Mouse (Mus musculus) stomach, embryonic 16.5 days (tissue): ENCODE results near the gene Rbms1. TPM values are rescaled to one million over a fixed set of nuclear protein-coding genes. Genes with fewer than 3 reads are reported as not detected.

Source experiments
- ATAC-seq: fragments of 200-750 bp; cut with Nextera tagmentation; 2 replicates; pipeline ENCODE4 v1.8.0; 2017; ENCODE audit warnings: moderate number of reproducible peaks, moderate TSS enrichment; ENCODE audit not compliant: insufficient read depth, low FRiP score
- H3K27ac ChIP-seq: fragments of 300-500 bp; sonication (generic); 2 replicates; pipeline ENCODE4 v1.5.1; 2014; ENCODE audit warnings: low read length
- H3K27me3 ChIP-seq: fragments of 300-500 bp; sonication (generic); 2 replicates; pipeline ENCODE4 v1.6.1; 2014; ENCODE audit warnings: low read length, control low read depth, mixed read lengths; ENCODE audit not compliant: control insufficient read depth, insufficient read depth
- H3K36me3 ChIP-seq: fragments of 300-500 bp; sonication (generic); 2 replicates; pipeline ENCODE4 v1.6.1; 2014; ENCODE audit warnings: low read length; ENCODE audit not compliant: control insufficient read depth, insufficient read depth
- H3K4me1 ChIP-seq: fragments of 300-500 bp; sonication (generic); 2 replicates; pipeline ENCODE4 v1.6.1; 2014; ENCODE audit warnings: low read length, control low read depth, mixed read lengths; ENCODE audit not compliant: control insufficient read depth, insufficient read depth
- H3K4me2 ChIP-seq: fragments of 300-500 bp; sonication (generic); 2 replicates; pipeline ENCODE4 v1.6.1; 2014; ENCODE audit warnings: low read depth, low read length, mixed read lengths
- H3K4me3 ChIP-seq: fragments of 300-500 bp; sonication (generic); replicated peaks from 2 replicates; pipeline ENCODE4 v1.5.1; 2014; ENCODE audit warnings: mild to moderate bottlenecking, low read length
- H3K9ac ChIP-seq: fragments of 300-500 bp; sonication (generic); 2 replicates; pipeline ENCODE4 v1.6.1; 2014; ENCODE audit warnings: low read length
- H3K9me3 ChIP-seq: fragments of 300-500 bp; sonication (generic); replicated peaks from 2 replicates; pipeline ENCODE4 v1.6.1; 2016; ENCODE audit warnings: low read length, control low read depth; ENCODE audit not compliant: control insufficient read depth
- WGBS: fragments of 180-500 bp; shearing (Covaris S2); extraction: QIAGEN DNeasy Blood & Tissue Kit; methylation state at CpG from one replicate; pipeline ENCODE4 v1.1.7; 2014; 5-methylcytosine and 5-hydroxymethylcytosine counted together
- polyA plus RNA-seq: library from polyadenylated mRNA; unstranded; fragments of >200 nt; fragmentation: Nextera tagmentation; extraction: Ambion mirVana; gene quantifications from 2 replicates; pipeline ENCODE4 v1.2.1, GENCODE M21; 2015

Gene Rbms1
- polyA plus RNA-seq, 1 experiment from 2014 or later = 110 TPM

GRCm38 (mm10) chr2:60730929-60731328 lies 232.1 kb downstream of the Rbms1 start:
- 59% methylated on average over 6 of the region's 6 CpGs for WGBS
- H3K9me3 ChIP-seq = no peaks in the 10 kb centered on the region
- no peak overlapping the region for H3K4me2 ChIP-seq
- peaks cover 7% of the 10 kb centered on the region for H3K4me1 ChIP-seq
- ATAC-seq = no peak
- no peak overlapping the region for H3K4me3 ChIP-seq
- no peaks in the 10 kb centered on the region for H3K36me3 ChIP-seq
- no peak overlapping the region for H3K27ac ChIP-seq
- H3K9ac ChIP-seq = no peak overlapping the region
- no peaks in the 10 kb centered on the region for H3K27me3 ChIP-seq

- Histone ChIP-seq H3K36me3 (no peaks in the 10 kb centered on the region), H3K4me3 (no peak overlapping the region), H3K4me1 (peaks cover 7% of the 10 kb centered on the region), H3K27me3 (no peaks in the 10 kb centered on the region), H3K27ac (peak overlapping the region; percentile 39; the same call in 1 of the 2 replicates), H3K9me3 (no peaks in the 10 kb centered on the region), H3K9ac (no peak overlapping the region), H3K4me2 (peak overlapping the region; percentile 1; the same call in 1 of the 2 replicates)
- ATAC-seq = no peak
- 27% methylated on average over 3 of the region's 3 CpGs for WGBS
Observed at GRCm38 (mm10) chr2:60730024-60730423, 233.0 kb downstream of the Rbms1 start.

DNA sequence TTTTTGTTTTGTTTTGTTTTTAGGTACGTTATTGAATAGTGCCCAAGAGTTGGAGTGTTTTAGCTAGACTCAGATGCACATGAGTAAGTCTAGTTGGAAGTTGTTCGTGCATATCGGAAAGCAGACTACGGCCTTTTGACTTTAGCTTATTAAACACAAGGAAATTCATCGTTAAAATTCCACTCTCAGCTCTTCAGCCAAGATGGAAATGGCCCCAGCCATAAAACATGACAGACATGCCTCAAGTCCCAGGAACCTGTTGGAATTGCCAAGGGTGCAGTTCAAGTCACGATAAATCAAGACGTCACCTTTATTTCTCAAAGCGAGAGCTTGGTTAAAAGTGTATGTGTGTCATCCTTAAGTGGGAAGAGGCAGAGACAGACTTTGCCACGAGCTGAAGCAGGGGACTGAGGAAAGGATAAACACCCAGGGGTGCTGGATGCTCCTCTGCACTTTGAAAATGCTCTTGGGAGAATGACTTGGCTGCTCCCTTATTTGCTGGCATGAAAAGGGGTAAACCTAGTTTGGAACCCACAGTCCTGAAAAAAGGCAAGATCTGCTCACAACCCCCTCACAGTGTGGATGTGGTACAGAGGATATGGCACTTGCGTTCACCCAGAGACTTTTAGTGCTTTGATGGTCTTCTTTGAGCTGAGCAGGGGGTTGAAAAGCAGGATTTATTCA lies 233.9 kb downstream of the Rbms1 start:
- Histone ChIP-seq H3K9ac (no peak overlapping the region), H3K4me1 (peaks cover 7% of the 10 kb centered on the region), H3K9me3 (no peaks in the 10 kb centered on the region), H3K27ac (no peak overlapping the region), H3K4me2 (no peak overlapping the region), H3K27me3 (no peaks in the 10 kb centered on the region), H3K36me3 (no peaks in the 10 kb centered on the region), H3K4me3 (no peak overlapping the region)
- WGBS = 60% methylated on average over 10 of the region's 10 CpGs
- ATAC-seq = no peak

- 84% methylated on average over 2 of the region's 2 CpGs for WGBS
- H3K4me1 ChIP-seq = peaks cover under 1% of the 10 kb centered on the region; the same call in 1 of the 2 replicates
- H3K4me2 ChIP-seq = no peak overlapping the region
- H3K9me3 ChIP-seq = no peaks in the 10 kb centered on the region
- no peak overlapping the region for H3K27ac ChIP-seq
- H3K9ac ChIP-seq = no peak overlapping the region
- H3K36me3 ChIP-seq = no peaks in the 10 kb centered on the region
- ATAC-seq = no peak
- H3K4me3 ChIP-seq = no peak overlapping the region
- no peaks in the 10 kb centered on the region for H3K27me3 ChIP-seq
Observed at GRCm38 (mm10) chr2:60724660-60725059, 238.3 kb downstream of the Rbms1 start.

DNA sequence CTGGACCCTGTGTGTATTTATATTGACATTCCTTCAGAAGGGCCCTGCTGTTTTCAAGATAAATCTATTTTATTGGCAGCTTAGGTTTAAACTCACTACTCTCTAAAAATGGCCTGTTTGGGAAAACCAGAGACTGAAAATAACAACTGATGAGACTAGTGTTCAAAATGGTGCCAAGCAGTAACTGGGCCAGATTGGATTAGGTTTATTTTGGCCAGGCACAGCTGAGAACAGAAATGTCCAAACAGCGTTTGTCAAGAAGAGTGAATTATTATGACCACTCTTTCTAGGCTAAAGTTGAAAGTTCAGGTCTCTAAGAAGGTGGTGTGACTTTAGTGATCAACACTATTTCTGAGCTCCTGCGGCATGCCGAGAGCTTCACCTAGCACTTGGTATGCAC lies 240.0 kb downstream of the Rbms1 start:
- no peaks in the 10 kb centered on the region for H3K9me3 ChIP-seq
- no peak overlapping the region for H3K9ac ChIP-seq
- H3K27ac ChIP-seq = no peak overlapping the region
- no peaks in the 10 kb centered on the region for H3K27me3 ChIP-seq
- H3K36me3 ChIP-seq = no peaks in the 10 kb centered on the region
- no peaks in the 10 kb centered on the region for H3K4me1 ChIP-seq
- WGBS = 82% methylated on average over 3 of the region's 3 CpGs
- ATAC-seq = no peak
- H3K4me2 ChIP-seq = no peak overlapping the region
- H3K4me3 ChIP-seq = no peak overlapping the region

GRCm38 (mm10) chr2:60722514-60722913 lies 240.5 kb downstream of the Rbms1 start, which contains the start of gene Itgb6:
Gene Itgb6, minus strand, starts transcription at chr2:60722643.
- no peak for ATAC-seq
- Histone ChIP-seq H3K4me1 (no peaks in the 10 kb centered on the region), H3K4me2 (no peak within 1 kb of the TSS), H3K27ac (no peak within 1 kb of the TSS), H3K27me3 (no peaks in the 10 kb centered on the region), H3K9ac (no peak within 1 kb of the TSS), H3K4me3 (no peak within 1 kb of the TSS), H3K9me3 (no peaks in the 10 kb centered on the region), H3K36me3 (no peaks in the 10 kb centered on the region)
- 76% methylated on average over 14 of the region's 14 CpGs for WGBS

- H3K9me3 ChIP-seq = no peaks in the 10 kb centered on the region
- no peaks in the 10 kb centered on the region for H3K36me3 ChIP-seq
- 17% methylated on average over 5 of the region's 5 CpGs for WGBS
- H3K4me1 ChIP-seq = no peaks in the 10 kb centered on the region
- no peak overlapping the region for H3K4me3 ChIP-seq
- ATAC-seq = no peak
- H3K9ac ChIP-seq = no peak overlapping the region
- H3K27ac ChIP-seq = no peak overlapping the region
- no peak overlapping the region for H3K4me2 ChIP-seq
- H3K27me3 ChIP-seq = no peaks in the 10 kb centered on the region
Observed at GRCm38 (mm10) chr2:60720906-60721305, 242.1 kb downstream of the Rbms1 start.

DNA sequence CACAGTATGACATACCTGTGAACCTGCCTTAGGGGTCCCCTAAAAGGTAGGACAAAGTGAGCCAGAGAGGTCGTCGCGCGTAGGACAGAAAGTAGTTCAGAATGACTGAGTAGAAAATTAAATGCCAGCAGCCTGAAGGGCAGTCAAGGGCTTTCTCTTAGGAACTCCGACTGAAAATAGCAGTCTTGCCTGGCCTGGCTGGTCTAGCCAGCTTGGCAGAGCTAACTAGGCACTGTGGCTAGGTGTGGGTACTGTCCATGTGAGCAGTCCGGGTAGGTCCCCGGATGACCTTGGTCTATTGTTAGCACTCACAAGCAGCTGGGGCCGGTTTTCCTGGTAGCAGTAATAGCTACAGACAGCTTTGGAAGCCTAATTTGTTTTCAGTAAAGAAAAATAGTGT lies 242.8 kb downstream of the Rbms1 start:
- Histone ChIP-seq H3K4me1 (peaks cover under 1% of the 10 kb centered on the region; the same call in 1 of the 2 replicates), H3K27ac (peak overlapping the region; percentile 48), H3K4me2 (no peak overlapping the region), H3K27me3 (no peaks in the 10 kb centered on the region), H3K9me3 (no peaks in the 10 kb centered on the region), H3K36me3 (no peaks in the 10 kb centered on the region), H3K9ac (0 out of 2 replicates have a peak overlapping the region, but pooled peaks have one; percentile 9), H3K4me3 (no peak overlapping the region)
- ATAC-seq = peak; percentile 82
- 65% methylated on average over 8 of the region's 8 CpGs for WGBS

DNA sequence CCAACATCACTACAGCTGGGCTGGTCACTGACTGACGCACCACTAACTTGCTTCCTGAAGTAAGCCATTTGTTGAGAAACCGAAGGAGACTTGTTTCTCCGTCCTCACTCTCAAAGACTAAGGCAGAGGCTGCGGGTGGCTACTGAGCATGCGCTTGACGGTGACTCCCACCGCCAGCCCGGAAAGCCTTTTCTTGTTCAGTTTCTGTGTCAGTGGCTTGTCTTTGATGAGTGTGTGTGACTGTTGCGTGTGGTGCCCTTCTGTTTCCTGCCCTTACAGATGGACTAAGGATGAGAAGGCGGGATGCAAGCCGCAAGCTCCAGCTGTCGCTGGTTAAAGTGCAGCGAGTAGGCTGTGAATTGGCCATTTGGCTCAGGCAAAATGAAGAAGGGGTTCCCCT lies 245.6 kb downstream of the Rbms1 start:
- Histone ChIP-seq H3K9ac (0 out of 2 replicates have a peak overlapping the region, but pooled peaks have one; percentile 31), H3K4me1 (peaks cover 12% of the 10 kb centered on the region; the same call in 1 of the 2 replicates), H3K4me2 (peak overlapping the region; percentile 47; the same call in 1 of the 2 replicates), H3K4me3 (0 out of 2 replicates have a peak overlapping the region, but pooled peaks have one; percentile 2), H3K36me3 (no peaks in the 10 kb centered on the region), H3K27me3 (no peaks in the 10 kb centered on the region), H3K27ac (no peak overlapping the region), H3K9me3 (no peaks in the 10 kb centered on the region)
- 65% methylated on average over 13 of the region's 13 CpGs for WGBS
- no peak for ATAC-seq
